Mouse (Mus musculus): ENCODE data around the gene Plau. TPM values are rescaled to one million over a fixed set of nuclear protein-coding genes. Genes with fewer than 3 reads are reported as not detected.
A peak's percentile ranks its signal among the peaks of the same experiment; 100 is the strongest.

Gene Plau
- polyA plus RNA-seq, 1 experiment from 2014 or later, result 0.83 TPM

DNA sequence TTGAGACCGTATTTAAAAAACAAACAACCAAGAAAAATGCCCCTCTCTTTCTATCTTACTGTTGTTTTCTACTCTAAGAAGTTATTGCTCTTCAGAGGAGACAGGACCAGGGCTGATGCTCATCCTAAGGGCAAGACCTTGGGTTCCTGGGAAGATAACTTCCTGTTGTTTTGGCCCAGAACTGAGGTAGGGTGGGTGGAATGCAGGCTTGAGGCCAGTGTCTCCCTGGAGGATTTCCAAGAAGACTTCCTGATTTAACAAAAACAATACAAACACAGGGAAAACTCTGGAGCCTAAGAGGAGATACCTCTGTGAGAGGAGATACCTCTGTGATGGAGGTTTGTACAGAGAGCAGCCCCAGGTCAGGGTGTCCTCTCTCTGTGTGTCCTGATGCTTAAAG, 35.0 kb downstream of the Plau start:
- ATAC-seq (no peak; the same call in 1 of the 2 replicates), DNase-seq (no peak)
- no peaks in the 10 kb centered on the region for H3K36me3 ChIP-seq (replicated peaks; ENCODE audit: insufficient read depth, low read length)
- H3K4me1 ChIP-seq (ENCODE audit: insufficient read depth), result peaks cover 5% of the 10 kb centered on the region
- H3K4me3 ChIP-seq (ENCODE audit: low read depth, low read length), result no peak overlapping the region
- H3K27ac ChIP-seq (ENCODE audit: low read depth), result no peak overlapping the region
- no peaks in the 10 kb centered on the region for H3K9me3 ChIP-seq (ENCODE audit: low read length)
- TF ChIP-seq CTCF (IDR thresholded peaks at IDR 0.05; ENCODE audit: low read depth) (no peak), EP300 (IDR thresholded peaks at IDR 0.05; ENCODE audit: low read depth) (no peak)
- no peaks in the 10 kb centered on the region for H3K27me3 ChIP-seq (ENCODE audit: insufficient read depth, low read length)
- 72% methylated on average over 1 of the region's 1 CpGs for WGBS (ENCODE audit: insufficient replicate concordance)
- no peak overlapping the region for H3K9ac ChIP-seq (replicated peaks)
- no peak overlapping the region for H3K4me2 ChIP-seq (ENCODE audit: low read depth, low read length)

DNA sequence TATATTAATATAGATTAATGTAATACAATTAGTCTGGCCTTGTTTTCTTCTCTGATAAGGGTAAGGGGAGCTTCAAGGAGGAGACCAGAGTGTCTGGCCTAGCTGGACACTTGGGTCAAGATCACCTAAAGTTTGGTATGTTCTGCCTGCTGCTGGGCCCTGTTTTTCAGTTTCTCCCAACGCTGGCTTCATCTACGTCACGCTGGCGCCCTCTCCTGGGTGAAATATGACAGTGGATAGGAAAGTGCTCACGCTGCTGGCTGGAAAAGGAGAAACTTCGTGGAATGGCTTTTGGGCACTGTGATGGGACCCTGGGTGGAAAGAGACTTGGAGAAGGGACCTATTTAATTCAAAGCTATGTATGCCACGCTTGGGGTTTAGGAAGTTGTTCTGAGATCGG, 36.8 kb downstream of the Plau start:
- Histone ChIP-seq H3K27me3 (ENCODE audit: insufficient read depth, low read length) (no peaks in the 10 kb centered on the region), H3K4me3 (ENCODE audit: low read depth, low read length) (no peak overlapping the region), H3K36me3 (replicated peaks; ENCODE audit: insufficient read depth, low read length) (no peaks in the 10 kb centered on the region), H3K9me3 (ENCODE audit: low read length) (no peaks in the 10 kb centered on the region), H3K9ac (replicated peaks) (no peak overlapping the region), H3K27ac (ENCODE audit: low read depth) (no peak overlapping the region), H3K4me1 (ENCODE audit: insufficient read depth) (peaks cover 5% of the 10 kb centered on the region), H3K4me2 (ENCODE audit: low read depth, low read length) (peak overlapping the region; percentile 39)
- DNase-seq, result peak; percentile 86
- peak; percentile 59; the same call in 1 of the 2 replicates for ATAC-seq
- TF ChIP-seq CTCF (IDR thresholded peaks at IDR 0.05; ENCODE audit: low read depth), result peak; percentile 97
- no peak for TF ChIP-seq EP300 (IDR thresholded peaks at IDR 0.05; ENCODE audit: low read depth)
- 2% methylated on average over 8 of the region's 8 CpGs for WGBS (ENCODE audit: insufficient replicate concordance)

DNA sequence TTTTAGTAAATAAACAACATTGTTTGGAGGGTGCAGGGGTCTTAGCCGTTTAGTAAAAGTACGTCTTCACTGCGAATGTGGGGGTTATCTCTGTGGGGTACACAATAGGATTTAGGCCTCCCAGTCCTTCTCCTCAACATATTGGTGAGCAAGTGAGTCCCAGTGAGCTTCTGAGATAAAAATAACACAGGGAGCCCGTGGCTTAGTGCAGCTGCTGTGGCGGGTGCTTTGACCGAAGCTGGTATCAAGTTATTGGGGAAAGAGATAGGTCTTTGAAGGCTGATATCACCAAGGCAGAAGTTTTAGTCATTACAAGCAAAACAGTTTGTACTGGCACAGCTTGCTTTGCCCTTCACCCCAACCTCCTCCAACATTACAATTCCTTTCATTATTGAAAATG, 37.5 kb downstream of the Plau start:
- whole genome bisulfite sequencing (ENCODE audit: insufficient replicate concordance), result 15% methylated on average over 6 of the region's 6 CpGs
- Histone ChIP-seq H3K27ac (ENCODE audit: low read depth) (no peak overlapping the region), H3K9ac (replicated peaks) (no peak overlapping the region), H3K9me3 (ENCODE audit: low read length) (no peaks in the 10 kb centered on the region), H3K4me1 (ENCODE audit: insufficient read depth) (peaks cover 5% of the 10 kb centered on the region), H3K4me2 (ENCODE audit: low read depth, low read length) (peak overlapping the region; percentile 39), H3K4me3 (ENCODE audit: low read depth, low read length) (no peak overlapping the region), H3K27me3 (ENCODE audit: insufficient read depth, low read length) (no peaks in the 10 kb centered on the region), H3K36me3 (replicated peaks; ENCODE audit: insufficient read depth, low read length) (no peaks in the 10 kb centered on the region)
- DNase-seq, result no peak
- TF ChIP-seq CTCF (IDR thresholded peaks at IDR 0.05; ENCODE audit: low read depth), result no peak
- no peak for TF ChIP-seq EP300 (IDR thresholded peaks at IDR 0.05; ENCODE audit: low read depth)
- ATAC-seq, result no peak

DNA sequence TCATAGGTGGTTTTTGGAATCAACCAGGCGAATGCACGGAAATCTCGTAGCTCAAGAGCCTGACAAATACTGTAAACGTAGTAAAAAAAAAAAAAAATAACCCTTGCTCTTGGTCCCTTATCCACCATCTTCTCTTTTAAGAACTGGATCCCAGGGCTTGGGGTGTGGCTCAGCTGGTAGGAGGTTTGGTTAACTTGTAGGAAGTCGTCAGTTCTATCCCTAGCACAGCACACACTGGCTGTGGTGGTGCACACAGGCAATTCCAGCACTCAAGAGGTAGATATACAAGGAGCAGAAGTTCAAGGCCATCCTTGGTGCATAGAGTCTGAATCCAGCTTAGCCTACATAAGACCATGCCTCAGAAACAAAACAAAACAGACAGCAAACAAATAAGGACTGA, 48.2 kb downstream of the Plau start:
- DNase-seq, result no peak
- Histone ChIP-seq H3K27me3 (ENCODE audit: insufficient read depth, low read length) (no peaks in the 10 kb centered on the region), H3K4me3 (ENCODE audit: low read depth, low read length) (peak overlapping the region; percentile 13; the same call in 1 of the 2 replicates), H3K9ac (replicated peaks) (peak overlapping the region; percentile 31; the same call in 1 of the 2 replicates), H3K27ac (ENCODE audit: low read depth) (peak overlapping the region; percentile 80), H3K4me2 (ENCODE audit: low read depth, low read length) (peak overlapping the region; percentile 65), H3K9me3 (ENCODE audit: low read length) (no peaks in the 10 kb centered on the region), H3K4me1 (ENCODE audit: insufficient read depth) (peaks cover 18% of the 10 kb centered on the region), H3K36me3 (replicated peaks; ENCODE audit: insufficient read depth, low read length) (no peaks in the 10 kb centered on the region)
- TF ChIP-seq CTCF (IDR thresholded peaks at IDR 0.05; ENCODE audit: low read depth) (no peak), EP300 (IDR thresholded peaks at IDR 0.05; ENCODE audit: low read depth) (no peak)
- ATAC-seq, result peak; percentile 70
- 42% methylated on average over 5 of the region's 5 CpGs for WGBS (ENCODE audit: insufficient replicate concordance)

DNA sequence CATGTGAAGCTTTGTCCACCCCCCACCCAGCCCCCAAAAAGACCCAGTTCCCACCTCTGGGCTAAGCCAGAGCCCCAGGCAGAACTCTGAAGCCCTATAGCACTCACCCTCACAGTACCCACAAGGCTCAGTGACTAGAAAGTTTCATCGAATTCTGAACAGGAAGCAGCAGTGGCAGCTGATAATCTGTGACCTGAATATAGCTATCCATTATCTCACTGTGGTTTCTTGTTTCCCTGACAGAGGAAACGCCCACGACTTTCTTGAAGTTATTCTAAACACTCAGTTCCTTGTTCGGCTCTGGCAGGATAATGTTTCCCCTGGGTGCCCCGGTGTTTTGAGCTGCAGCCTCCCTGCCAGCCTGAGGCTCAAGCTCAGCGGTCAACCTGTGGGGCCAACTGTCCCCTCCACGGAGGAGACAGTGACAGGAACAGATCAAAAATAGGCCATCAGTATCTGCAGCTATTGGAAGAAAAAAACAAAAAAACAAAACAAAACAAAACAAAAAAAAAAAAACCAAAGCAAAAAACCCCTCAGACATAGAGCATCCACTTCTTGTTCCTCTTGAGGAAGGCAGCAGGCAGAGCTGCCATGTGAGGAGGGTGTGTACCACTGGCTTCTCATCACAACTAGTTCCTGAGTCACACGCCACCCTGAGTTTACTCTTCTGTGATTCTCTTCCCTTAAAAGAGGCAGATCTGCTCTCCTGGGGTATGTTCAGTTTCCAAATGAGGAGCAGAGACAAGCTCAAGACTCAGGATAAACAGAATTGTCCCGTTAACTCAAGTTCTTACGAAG, 48.8 kb downstream of the Plau start:
- Histone ChIP-seq H3K9ac (replicated peaks) (peak overlapping the region; percentile 31; the same call in 1 of the 2 replicates), H3K4me1 (ENCODE audit: insufficient read depth) (peaks cover 18% of the 10 kb centered on the region), H3K36me3 (replicated peaks; ENCODE audit: insufficient read depth, low read length) (no peaks in the 10 kb centered on the region), H3K27ac (ENCODE audit: low read depth) (peak overlapping the region; percentile 80), H3K27me3 (ENCODE audit: insufficient read depth, low read length) (no peaks in the 10 kb centered on the region), H3K4me2 (ENCODE audit: low read depth, low read length) (peak overlapping the region; percentile 65), H3K9me3 (ENCODE audit: low read length) (no peaks in the 10 kb centered on the region), H3K4me3 (ENCODE audit: low read depth, low read length) (peak overlapping the region; percentile 13; the same call in 1 of the 2 replicates)
- DNase-seq (peak; percentile 36), ATAC-seq (peak; percentile 93)
- no peak for TF ChIP-seq CTCF (IDR thresholded peaks at IDR 0.05; ENCODE audit: low read depth)
- TF ChIP-seq EP300 (IDR thresholded peaks at IDR 0.05; ENCODE audit: low read depth), result peak; percentile 81
- 27% methylated on average over 10 of the region's 10 CpGs for WGBS (ENCODE audit: insufficient replicate concordance)

DNA sequence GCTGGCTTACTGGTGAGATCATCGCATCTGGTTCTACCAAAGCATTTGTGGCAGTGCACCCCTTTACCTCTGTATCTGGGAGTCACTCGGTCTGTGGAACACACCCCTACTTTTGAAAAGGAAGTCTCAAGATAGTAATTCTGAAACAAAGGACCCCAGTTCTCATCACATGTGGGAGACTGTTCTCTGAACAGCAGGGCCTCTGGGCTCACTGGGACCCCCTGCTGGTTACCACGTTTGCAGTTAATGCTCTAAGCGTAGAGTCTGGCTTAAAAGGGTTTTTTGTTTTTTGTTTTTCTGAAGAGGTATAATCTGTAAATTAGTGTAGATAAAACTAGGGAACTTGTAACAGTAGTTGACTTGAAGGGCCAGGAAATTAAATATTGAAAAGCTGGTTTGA, 49.8 kb downstream of the Plau start:
- 35% methylated on average over 4 of the region's 4 CpGs for WGBS (ENCODE audit: insufficient replicate concordance)
- Histone ChIP-seq H3K4me2 (ENCODE audit: low read depth, low read length) (no peak overlapping the region), H3K9ac (replicated peaks) (no peak overlapping the region), H3K27me3 (ENCODE audit: insufficient read depth, low read length) (no peaks in the 10 kb centered on the region), H3K36me3 (replicated peaks; ENCODE audit: insufficient read depth, low read length) (no peaks in the 10 kb centered on the region), H3K27ac (ENCODE audit: low read depth) (peak overlapping the region; percentile 80; the same call in 1 of the 2 replicates), H3K9me3 (ENCODE audit: low read length) (no peaks in the 10 kb centered on the region), H3K4me1 (ENCODE audit: insufficient read depth) (peaks cover 18% of the 10 kb centered on the region), H3K4me3 (ENCODE audit: low read depth, low read length) (no peak overlapping the region)
- ATAC-seq, result no peak
- DNase-seq, result no peak
- peak; percentile 57 for TF ChIP-seq CTCF (IDR thresholded peaks at IDR 0.05; ENCODE audit: low read depth)
- no peak for TF ChIP-seq EP300 (IDR thresholded peaks at IDR 0.05; ENCODE audit: low read depth)
